Mouse (Mus musculus) lung, embryonic 14.5 days (tissue): ENCODE measurements at regions not wholly inside any gene's neighbourhood (a gene's known extent, or its start where the extent isn't known, plus 50 kb on each side); places are given as distances from the start of the nearest gene placed in this dataset.

Experiments used
- ATAC-seq: fragments of 200-750 bp; cut with Nextera tagmentation; 2 replicates; pipeline ENCODE4 v1.8.0; 2017; ENCODE audit warnings: mild to moderate bottlenecking, moderate TSS enrichment, moderate library complexity; ENCODE audit not compliant: insufficient read depth
- DNase-seq: peaks from one replicate; pipeline ENCODE4 v3.0.0-alpha.2; 2015
- H3K27ac ChIP-seq: fragments of 300-500 bp; sonication (generic); 2 replicates; pipeline ENCODE4 v1.5.1; 2014; ENCODE audit warnings: low read depth, mild to moderate bottlenecking, moderate library complexity
- H3K27me3 ChIP-seq: fragments of 300-500 bp; sonication (generic); 2 replicates; pipeline ENCODE4 v1.6.1; 2014; ENCODE audit warnings: low read length, control low read depth; ENCODE audit not compliant: insufficient read depth
- H3K36me3 ChIP-seq: fragments of 300-500 bp; sonication (generic); 2 replicates; pipeline ENCODE4 v1.6.1; 2014; ENCODE audit warnings: control low read depth; ENCODE audit not compliant: insufficient read depth
- H3K4me1 ChIP-seq: fragments of 300-500 bp; sonication (generic); 2 replicates; pipeline ENCODE4 v1.6.1; 2014; ENCODE audit warnings: antibody characterized with exemption, control low read depth; ENCODE audit not compliant: insufficient read depth
- H3K4me2 ChIP-seq: fragments of 300-500 bp; sonication (generic); 2 replicates; pipeline ENCODE4 v1.6.1; 2014; ENCODE audit warnings: mild to moderate bottlenecking
- H3K4me3 ChIP-seq: fragments of 300-500 bp; sonication (generic); 2 replicates; pipeline ENCODE4 v1.5.1; 2014; ENCODE audit warnings: low read depth, low read length
- H3K9ac ChIP-seq: fragments of 300-500 bp; sonication (generic); 2 replicates; pipeline ENCODE4 v1.6.1; 2014
- H3K9me3 ChIP-seq: fragments of 300-500 bp; sonication (generic); 2 replicates; pipeline ENCODE4 v1.6.1; 2016; ENCODE audit warnings: low read depth, low read length, control low read depth
- CTCF ChIP-seq: IDR thresholded peaks from 2 replicates; pipeline ENCODE4 v1.5.1; 2016; ENCODE audit warnings: antibody characterized with exemption, low read depth
- WGBS: fragments of 180-500 bp; shearing (Covaris S2); extraction: QIAGEN DNeasy Blood & Tissue Kit; methylation state at CpG from one replicate; pipeline ENCODE4 v1.1.7; 2014; 5-methylcytosine and 5-hydroxymethylcytosine counted together

DNA sequence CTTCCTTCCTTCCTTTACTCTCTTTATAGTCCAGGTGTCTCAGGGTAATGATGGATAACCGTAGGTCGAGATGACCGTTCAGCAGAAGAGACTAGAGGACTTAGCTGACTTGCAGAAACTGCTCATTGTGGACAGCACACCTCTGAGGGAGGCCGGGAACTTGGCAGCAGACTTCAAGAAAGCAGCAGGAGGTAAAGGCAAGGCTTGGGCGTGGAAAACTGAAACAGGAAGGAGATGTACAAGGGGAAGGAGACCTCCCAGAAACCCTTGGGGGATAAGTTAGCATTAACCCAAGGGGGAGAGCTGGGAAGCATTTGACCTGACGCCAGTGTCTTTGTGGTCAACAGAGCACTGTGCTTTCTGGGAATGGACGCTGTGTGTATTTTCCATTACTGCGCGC, 58.8 kb upstream of the Vangl1 start:
- Histone ChIP-seq H3K36me3 (no peaks in the 10 kb centered on the region), H3K9me3 (no peaks in the 10 kb centered on the region), H3K27me3 (no peaks in the 10 kb centered on the region), H3K4me2 (no peak overlapping the region), H3K4me3 (no peak overlapping the region), H3K27ac (no peak overlapping the region), H3K9ac (no peak overlapping the region), H3K4me1 (no peaks in the 10 kb centered on the region)
- no peak for TF ChIP-seq CTCF
- DNase-seq (no peak), ATAC-seq (no peak)
- 67% methylated on average over 9 of the region's 9 CpGs for WGBS

DNA sequence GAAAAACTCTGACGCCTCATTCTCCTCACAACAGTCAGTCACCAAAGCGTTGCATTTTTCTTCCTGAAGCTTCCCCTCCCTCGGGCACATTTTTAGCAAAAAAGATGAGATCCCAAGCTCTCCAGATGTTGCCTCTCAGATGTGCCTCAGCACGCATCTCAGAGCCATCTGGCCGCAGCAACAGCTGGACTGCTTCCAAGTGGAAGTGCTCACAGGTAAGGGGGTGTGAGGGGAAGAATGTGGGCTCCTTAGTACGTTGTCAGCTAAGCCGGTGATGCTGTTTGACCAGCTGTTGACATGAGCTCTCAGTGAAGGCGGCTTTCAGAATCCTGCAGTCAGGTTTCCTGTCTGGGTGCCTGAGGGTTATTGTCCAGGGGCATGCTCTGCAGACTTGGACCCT, 58.2 kb upstream of the Vangl1 start:
- no peak for TF ChIP-seq CTCF
- Histone ChIP-seq H3K27me3 (no peaks in the 10 kb centered on the region), H3K4me1 (no peaks in the 10 kb centered on the region), H3K9ac (no peak overlapping the region), H3K9me3 (no peaks in the 10 kb centered on the region), H3K4me2 (no peak overlapping the region), H3K36me3 (no peaks in the 10 kb centered on the region), H3K4me3 (no peak overlapping the region), H3K27ac (no peak overlapping the region)
- DNase-seq (peak; percentile 33), ATAC-seq (no peak)
- 21% methylated on average over 8 of the region's 8 CpGs for WGBS

DNA sequence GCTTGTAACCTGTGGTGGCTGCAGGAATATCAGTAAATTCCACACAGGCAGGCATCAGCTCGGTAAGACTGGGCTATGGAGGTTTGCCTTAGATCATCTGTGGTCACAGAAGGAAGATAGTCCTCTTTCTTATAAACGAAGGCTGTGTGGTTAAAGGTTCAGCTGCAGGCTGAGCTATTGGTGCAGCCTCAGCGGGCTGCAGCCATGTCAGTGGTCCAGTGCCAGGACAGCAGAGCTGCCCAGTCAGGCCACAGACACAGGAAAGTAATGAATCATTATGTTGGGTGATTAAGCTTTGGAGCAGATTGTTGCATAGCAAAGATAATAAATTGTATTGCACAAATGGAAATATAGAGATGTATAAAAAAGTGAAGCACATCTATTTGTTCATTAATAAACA, 57.0 kb upstream of the Vangl1 start:
- Histone ChIP-seq H3K9me3 (no peaks in the 10 kb centered on the region), H3K4me2 (no peak overlapping the region), H3K36me3 (no peaks in the 10 kb centered on the region), H3K4me1 (no peaks in the 10 kb centered on the region), H3K9ac (no peak overlapping the region), H3K4me3 (no peak overlapping the region), H3K27ac (no peak overlapping the region), H3K27me3 (no peaks in the 10 kb centered on the region)
- no peak for ATAC-seq
- WGBS: 61% methylated on average over 3 of the region's 3 CpGs
- TF ChIP-seq CTCF: no peak
- DNase-seq: no peak
